Mouse (Mus musculus) central nervous system, embryonic 18 days (tissue): ENCODE results near the gene Trim26. TPM values are rescaled to one million over a fixed set of nuclear protein-coding genes. Genes with fewer than 3 reads are reported as not detected.

Experiments used
- polyA plus RNA-seq: library from polyadenylated mRNA; depleted of rRNA; stranded (reverse); fragments of >200 nt; gene quantifications from 2 replicates; pipeline ENCODE4 v1.2.3, GENCODE M21; 2012; rRNA removed

Gene Trim26
- polyA plus RNA-seq: 27.3 and 28.2 TPM in 2 replicates

DNA sequence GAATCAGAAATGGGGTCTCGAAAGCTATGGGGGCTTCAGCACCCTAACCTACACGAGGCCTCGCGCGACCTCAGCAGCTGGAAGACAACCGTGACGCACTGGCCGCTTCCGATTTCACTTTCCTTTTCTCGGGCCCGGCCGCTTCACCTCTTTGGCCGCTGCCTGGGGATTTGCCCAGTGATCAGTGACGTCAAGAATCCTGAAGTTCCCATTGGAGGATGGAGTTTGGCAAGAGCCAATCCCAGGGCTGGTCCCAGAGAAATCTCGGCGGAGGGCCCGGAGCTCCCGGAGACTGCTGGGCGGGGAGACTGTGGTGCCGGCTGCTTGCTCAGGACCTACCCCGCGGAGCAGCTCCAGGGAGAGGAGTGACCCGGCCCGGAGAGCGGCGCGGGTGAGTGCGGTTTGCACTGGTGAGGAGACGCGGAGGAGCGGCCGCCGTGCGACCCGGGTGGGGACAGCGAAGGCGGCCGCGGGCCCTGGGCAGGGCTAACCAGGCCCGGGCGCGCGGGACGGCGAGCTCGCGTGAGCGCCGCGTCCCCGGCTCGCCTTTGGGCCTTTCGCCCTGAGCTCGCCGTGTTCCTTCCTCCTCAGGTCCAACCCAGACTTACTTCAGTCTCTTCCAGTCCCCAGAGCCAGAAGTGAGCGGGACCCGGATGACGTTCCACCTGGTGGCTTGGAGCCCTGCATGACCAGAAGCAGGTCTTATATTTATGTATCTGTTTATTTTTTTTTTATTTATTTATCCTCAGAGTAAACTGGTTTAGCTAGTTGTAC is at the start of gene Trim26:
Trim26 (plus strand) TSS at position 261 of the 774 bp plus-strand sequence.

DNA sequence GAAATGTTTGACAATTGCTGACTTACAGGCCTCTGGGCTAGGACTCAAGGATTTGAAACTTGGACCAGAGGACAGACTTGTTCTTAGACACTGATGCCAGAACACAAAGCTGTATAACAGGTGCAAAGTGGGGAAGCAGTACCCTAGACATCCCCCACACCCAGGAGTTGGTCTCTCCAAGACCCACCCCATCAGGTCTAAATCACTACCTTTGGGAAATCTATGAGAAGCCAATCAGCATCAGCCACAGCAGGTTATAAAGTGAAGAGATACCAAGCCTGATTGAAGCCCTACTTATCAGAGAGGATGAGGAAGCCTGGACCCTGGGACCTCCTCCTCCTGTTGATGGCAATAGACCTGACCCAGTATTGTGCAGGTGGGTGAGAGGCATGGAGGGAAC is 25.1 kb upstream of the Trim26 start, which contains the start of gene H2-M10.6:
H2-M10.6 (plus strand) TSS at position 301 of the 400 bp plus-strand sequence.

DNA sequence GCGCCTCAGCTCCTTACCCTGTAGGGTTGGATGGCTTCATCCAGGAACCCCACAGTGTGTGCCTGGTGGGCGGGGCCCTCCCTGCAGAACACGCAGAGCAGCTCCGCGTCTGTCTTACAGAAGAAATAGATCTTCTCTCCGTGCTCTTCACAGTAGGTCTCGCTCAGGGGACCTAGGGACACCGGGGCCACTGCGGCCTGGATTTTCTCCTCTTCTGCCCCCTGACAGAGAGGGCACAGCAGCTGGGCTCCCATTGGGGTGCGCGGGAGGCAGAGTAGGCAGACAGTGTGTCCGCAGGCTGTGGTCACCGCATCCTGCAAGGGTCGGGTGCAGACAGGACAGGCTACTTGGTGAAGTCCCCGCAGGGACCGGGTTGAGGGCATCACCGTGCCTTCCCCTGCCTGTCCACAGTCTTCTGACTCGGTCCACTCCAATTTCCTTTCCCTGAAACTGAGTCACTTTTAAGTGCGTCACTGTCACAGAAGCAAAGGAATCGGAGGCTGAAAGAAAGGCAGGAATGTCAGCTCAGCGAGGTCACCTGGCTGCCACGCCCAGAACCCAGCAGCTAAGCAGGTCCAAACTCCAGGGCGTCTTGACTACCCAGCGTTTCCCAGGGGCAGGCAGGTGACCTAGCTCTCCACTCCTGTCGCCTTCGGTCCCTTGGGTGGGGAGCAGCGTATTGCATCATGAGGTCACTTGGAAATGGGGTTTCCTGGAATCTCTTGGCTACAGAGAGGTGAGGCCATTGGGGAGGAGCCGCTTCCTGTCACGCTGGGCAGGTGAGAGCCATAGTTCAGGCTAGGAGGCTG is 30.0 kb downstream of the Trim26 start, which contains the start of gene Trim15:
Trim15 (minus strand) TSS at position 492 of the 809 bp plus-strand sequence.

DNA sequence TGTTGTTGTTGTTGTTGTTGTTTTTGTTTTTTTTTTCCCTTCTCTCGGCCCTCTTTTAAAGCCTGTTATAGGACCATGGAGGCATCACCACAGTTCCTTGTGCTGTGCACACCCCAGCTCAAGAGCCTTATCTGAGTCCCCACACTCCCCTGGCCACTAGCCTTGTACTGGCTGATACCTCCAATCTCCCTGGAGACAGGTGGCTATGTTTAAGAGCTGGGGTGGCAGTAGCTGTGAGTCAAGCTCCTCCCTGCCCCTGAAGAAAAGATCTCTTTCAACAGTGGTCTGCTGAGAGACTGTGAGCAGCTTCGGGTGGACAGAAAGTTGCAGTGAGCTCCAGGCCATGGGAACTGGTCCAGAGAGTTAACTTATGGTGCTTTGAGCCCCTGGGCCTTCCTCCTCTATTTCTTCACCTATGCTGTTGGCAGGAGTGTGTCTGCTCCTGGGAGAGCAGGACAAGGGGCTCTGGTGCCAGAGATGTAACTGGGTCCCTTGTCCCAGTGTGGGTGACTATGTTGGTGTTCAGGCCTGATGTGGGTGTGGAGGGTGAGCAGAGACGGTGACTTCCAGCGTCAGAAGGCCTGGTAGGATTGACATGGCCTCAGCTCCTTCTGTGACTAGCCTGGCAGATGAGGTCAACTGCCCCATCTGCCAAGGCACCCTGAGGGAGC is 32.5 kb downstream of the Trim26 start, which contains the start of gene Trim10:
Trim10 (plus strand) TSS at position 291 of the 671 bp plus-strand sequence.

DNA sequence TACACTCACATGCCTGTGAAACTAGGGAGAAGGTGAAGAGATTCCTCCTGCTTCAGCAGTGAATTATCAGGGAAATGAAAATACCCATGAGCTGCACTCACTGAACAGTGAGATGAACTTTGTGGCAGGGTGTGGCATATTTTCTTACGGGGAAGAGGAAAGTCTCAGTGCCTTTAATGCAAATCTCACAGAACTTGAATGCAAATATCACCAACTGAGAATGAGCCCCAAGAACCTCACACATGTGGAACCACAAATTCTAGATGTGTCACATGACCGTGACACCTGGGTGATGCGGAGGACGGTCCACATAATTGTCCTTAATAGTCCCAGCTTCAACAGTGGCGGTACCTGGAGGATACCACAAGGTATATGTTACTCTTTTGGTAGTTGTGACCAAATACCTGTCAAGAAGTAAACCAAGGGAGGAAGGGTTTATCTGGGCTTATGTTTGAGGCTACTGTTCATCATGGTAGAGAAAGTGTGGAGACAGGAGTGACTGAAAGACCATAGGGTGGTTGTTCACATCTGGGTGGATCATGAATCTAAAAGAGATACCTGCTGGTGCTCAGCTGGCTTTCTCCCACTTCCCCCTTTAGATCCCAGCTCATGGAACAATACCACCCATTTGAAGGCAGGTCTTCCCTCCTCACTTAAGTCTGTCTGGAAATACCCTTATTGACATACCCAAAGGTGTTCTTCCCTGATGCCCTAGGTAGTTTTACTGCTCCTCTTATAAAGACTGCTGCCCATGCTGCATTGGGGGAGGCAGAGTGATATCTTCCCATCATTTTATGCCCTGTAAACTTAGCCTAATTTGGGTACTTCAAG is 53.4 kb downstream of the Trim26 start, which contains the start of gene Trim40:
Trim40 (minus strand) TSS at position 51 of the 831 bp plus-strand sequence.

DNA sequence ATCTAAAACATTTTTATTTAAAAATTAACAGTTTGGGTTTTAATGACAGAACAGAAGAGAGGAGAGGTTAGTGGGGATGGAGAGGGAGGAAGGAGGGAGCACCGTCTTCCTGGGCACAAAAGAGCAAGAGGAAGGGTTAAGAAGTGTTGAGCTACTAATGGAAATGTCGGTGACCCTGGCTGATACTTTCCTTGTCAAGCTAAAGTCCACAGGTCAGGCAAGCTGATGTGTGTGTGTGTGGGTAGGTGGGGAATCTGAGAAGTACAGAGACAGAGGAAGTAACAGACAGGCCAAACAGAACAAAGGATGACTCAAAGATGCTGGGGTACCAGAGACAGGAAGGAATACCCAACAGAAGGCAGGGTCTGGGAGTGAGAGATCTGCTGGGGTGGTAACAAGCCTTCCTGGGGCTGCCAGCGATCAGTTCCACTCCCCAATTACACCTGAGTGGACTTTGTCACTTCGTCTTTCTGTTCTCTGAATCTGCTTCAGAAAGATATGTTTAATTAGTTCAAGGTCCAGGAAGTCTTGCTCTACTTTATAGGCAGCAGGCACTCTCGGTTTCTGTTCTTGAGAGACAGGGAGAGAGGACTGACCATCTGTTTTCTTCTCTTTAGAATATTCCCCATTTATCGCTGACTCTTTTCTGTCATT is 60.7 kb downstream of the Trim26 start, which contains the start of gene Trim31:
Trim31 (plus strand) TSS at position 567 of the 654 bp plus-strand sequence.

Other genes with a start within 250 kb of the Trim26 start
- gene H2-M9, start 194.5 kb upstream of the Trim26 start, polyA plus RNA-seq: not detected in 2 replicates
- not detected in 2 replicates for gene H2-M1, start 164.9 kb upstream of the Trim26 start, polyA plus RNA-seq
- not detected in 2 replicates for gene H2-M10.5, start 64.2 kb upstream of the Trim26 start, polyA plus RNA-seq
- gene H2-M10.6, start 25.0 kb upstream of the Trim26 start, polyA plus RNA-seq: not detected in 2 replicates
- gene Trim15, start 30.1 kb downstream of the Trim26 start, polyA plus RNA-seq: 0.43 and 3.0 TPM in 2 replicates
- 0.05 TPM in 2 replicates for gene Trim10, start 32.4 kb downstream of the Trim26 start, polyA plus RNA-seq
- 0.15 and 0.21 TPM in 2 replicates for gene Trim40, start 53.0 kb downstream of the Trim26 start, polyA plus RNA-seq
- gene Trim31, start 61.0 kb downstream of the Trim26 start, polyA plus RNA-seq: not detected in 2 replicates
- gene Rnf39, start 105.8 kb downstream of the Trim26 start, polyA plus RNA-seq: 1.5 and 2.0 TPM in 2 replicates
- 154 and 160 TPM in 2 replicates for gene Ppp1r11, start 114.6 kb downstream of the Trim26 start, polyA plus RNA-seq
- 42.6 and 42.9 TPM in 2 replicates for gene Znrd1, start 121.4 kb downstream of the Trim26 start, polyA plus RNA-seq
- 4.1 and 4.6 TPM in 2 replicates for gene Znrd1as, start 121.5 kb downstream of the Trim26 start, polyA plus RNA-seq
- 1.6 and 1.9 TPM in 2 replicates for gene 2410137M14Rik, start 144.1 kb downstream of the Trim26 start, polyA plus RNA-seq
- gene H2-M5, start 152.4 kb downstream of the Trim26 start, polyA plus RNA-seq: 13.8 and 14.5 TPM in 2 replicates
- gene Zfp57, start 164.0 kb downstream of the Trim26 start, polyA plus RNA-seq: 444 and 477 TPM in 2 replicates
- 0.08 and 0.11 TPM in 2 replicates for gene Mog, start 186.3 kb downstream of the Trim26 start, polyA plus RNA-seq
- 279 and 285 TPM in 2 replicates for gene Gabbr1, start 208.8 kb downstream of the Trim26 start, polyA plus RNA-seq